Mouse (Mus musculus): ENCODE measurements at regions not wholly inside any gene's neighbourhood (a gene's known extent, or its start where the extent isn't known, plus 50 kb on each side); places are given as distances from the start of the nearest gene placed in this dataset.

GRCm38 (mm10) chr2:128278608-128279081, 152.8 kb downstream of the Bcl2l11 start:
- TF ChIP-seq POLR2A (IDR thresholded peaks at IDR 0.05; ENCODE audit: borderline replicate concordance, insufficient read depth, low read length) (no peak), CTCF (IDR thresholded peaks at IDR 0.05; ENCODE audit: borderline replicate concordance, insufficient read depth, low read depth, low read length) (no peak)

Measured in cerebellum, adult 2 months (tissue).